Mouse (Mus musculus) layer of hippocampus, adult 9-11 months (tissue): ENCODE measurements around the gene Olfr101.
A peak's percentile ranks its signal among the peaks of the same experiment; 100 is the strongest.

ENCODE experiments used
- DNase-seq: peaks from one replicate; pipeline ENCODE4 v3.0.0; 2022

Olfr101 gene

DNA sequence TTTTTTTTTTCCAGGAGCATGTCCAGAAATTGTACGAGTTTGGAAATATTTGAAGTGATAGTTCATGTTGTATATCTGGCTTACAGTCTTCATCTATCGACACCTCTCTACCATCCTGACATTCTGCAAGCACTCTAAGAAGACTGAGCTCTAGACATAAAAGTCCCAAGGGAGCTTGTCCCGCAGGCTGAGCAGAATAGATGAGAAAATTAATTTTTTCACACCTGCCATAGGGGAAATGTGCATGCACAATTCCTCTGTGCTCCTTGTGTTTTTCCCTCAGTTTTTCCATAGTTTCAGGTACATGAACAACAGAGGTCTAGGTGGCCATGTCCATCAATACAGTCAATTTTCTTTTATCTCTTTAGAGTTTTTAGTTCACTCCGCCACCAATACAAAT, at the start of gene Olfr101:
Gene Olfr101 (minus strand): TSS at position 101 of the 400 bp plus-strand sequence.
- no peak for DNase-seq

DNA sequence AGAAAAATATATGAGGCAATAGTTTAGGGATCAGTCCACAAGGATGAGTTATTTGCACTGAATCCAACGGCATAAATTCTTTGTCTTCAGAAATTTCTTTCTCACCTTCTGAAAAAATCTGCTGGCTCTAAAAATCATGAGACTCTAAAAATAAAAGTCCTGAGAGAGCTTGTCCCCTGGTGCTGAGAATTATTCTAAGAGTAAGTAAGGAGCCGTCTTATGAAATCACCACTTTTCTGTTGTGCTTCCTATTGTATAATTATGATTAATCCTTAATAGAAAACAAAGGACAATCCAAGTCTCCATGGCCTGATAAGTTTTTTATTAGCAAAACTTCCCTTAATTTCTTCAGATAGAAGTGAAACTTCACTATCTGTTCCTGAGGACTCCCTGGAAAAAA, 35.5 kb upstream of the Olfr101 start, which contains the start of gene Olfr103:
Gene Olfr103 (minus strand): TSS at position 101 of the 400 bp plus-strand sequence.
- no peak for DNase-seq

DNA sequence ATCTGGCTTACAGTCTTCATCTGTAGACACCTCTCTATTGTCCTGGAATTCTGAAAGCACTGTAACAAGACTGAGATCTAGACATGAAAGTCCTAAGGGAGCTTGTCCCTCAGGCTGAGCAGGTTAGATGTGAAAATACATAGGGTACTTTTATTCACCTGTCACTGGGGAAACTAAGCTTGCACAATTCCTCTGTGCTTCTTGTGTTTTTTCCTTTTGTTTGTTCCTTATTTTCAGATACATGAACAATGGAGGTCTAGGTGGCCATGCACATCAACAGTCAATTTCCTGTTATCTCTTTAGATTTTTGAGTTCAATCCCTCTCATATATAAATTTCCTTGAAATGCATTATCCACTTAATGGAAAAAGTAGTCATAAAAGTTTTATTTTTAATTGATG, 12.8 kb upstream of the Olfr101 start, which contains the start of gene Olfr102:
Gene Olfr102 (minus strand): TSS at position 101 of the 400 bp plus-strand sequence.
- no peak for DNase-seq

DNA sequence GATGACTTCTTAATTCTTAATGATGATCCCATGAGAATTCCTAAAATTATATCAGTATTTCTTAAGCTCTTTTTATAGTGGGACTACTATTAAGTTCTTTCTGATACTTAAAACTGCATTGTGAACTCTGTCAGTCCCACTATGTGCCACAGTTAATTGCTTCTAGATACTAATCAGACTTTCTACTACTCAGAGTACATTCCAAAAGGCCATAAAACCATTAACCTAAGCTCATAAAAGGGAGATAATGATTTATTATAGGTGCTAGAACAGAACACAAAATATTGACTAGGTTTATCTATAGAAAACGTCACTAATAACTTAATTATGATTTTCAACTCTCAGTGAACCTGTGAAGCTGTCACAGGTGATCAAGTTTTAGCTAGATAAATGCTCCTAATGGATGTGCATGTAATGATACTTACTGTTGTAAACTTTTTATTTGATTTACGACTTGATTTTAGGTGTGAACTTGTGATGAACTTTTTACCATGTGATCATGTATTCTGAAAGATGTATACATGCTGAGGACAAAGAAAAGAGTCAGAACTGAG, 6.1 kb upstream of the Olfr101 start:
- no peak for DNase-seq

DNA sequence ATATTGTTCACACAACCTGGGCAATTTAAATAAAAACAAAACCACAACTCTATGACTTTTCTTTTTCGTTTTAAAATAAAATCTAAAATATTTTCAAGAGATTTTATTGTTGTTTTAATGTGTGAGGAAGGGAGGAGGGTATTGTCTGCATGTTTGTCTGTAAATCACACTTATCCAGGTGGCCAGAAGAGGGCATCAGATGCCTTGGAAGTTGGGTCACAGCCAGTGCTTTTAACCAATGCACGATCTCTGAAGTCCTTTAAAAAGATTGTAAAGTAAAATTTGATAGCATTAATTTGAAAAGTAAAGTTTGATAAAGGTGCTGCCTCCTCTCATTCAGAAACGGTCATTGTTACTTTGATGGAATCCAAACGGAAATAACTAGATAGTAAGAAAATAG, 4.4 kb upstream of the Olfr101 start:
- DNase-seq: no peak

DNA sequence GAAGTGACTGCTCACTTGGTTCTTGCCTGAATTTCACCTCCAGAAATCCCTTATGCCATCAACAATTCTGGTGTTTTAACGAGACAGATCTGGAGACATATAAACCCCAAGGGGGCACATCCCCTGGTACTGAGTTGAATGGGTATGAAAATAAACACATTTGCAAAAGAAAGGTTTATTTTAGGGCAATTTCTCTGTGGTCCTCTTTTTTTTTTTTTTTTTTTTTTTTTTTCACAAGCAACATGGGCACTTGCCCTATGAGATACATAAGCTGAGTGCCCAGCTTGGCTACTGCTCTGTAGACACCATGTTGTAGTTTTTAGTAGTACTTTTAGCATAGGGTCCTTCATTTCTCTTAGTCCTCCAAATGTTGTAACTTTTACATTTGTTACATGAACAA, 20.8 kb downstream of the Olfr101 start, which contains the start of gene Olfr99:
Gene Olfr99 (minus strand): TSS at position 101 of the 400 bp plus-strand sequence.
- DNase-seq: no peak

DNA sequence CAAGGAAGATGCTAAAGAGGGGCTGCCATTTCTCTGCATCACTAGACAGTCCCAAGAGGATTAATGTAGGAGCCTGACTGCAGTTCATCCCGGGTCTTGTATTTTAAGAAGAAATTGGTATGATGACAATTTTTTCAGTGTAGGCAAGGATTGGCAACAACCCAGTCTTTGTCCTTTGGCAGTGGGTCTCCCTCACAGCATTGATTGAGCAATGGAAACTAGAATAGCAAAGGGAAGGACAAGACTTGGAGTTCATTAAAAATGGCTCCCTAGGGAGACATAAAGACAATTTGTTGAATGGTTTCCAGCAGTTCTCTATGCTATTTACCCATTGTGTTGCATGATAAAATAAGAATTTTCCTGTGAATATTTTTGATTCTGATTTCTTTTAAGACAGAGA, 23.8 kb downstream of the Olfr101 start:
- DNase-seq: no peak

DNA sequence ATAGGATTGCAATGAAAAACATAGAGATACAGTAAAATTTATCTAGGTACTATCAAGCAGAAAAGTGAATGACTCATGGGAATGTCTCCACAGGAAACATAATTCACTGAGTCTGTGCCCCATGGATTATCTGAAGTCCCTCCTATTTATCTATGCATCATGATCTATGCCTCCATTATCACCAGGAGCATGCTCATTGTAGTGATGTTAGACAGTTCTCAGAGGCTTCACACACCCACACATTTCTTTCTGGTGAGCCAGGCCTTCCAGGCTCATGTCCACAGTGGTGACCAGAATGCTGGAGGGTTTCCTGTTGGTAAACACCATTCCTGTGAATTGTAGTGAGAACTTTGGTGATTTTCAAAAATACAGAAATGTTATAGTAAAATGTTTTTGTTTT, 27.5 kb downstream of the Olfr101 start:
- DNase-seq: no peak

DNA sequence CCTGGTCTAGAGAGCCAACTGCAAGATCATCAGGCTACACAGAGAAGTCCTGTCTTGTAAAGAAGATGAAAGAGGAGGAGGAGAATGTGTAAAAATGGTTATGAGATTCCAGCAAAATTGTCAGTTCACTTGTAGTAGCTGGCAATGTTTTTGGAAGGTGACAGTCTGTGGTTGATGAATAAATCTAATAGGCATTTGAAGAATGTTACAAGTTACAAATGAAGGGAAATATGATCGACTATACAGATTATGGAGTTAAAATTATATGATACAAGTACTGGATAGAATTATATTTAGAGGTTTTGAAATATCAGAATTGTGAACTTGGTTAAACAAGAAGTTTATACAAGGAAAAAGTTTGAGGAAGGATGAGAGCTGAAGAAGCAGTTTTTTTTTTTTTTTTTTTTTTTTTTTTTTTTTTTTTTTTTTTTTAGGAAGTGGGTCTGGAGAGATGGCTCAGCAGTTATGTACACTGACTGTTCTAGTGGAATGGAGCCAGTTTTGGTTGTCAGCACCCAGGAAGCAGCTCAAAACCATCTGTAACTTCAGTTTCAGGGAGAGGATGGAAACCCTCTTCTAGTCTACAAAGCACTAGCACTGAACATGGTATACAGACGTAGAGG, 28.4 kb downstream of the Olfr101 start:
- no peak for DNase-seq

DNA sequence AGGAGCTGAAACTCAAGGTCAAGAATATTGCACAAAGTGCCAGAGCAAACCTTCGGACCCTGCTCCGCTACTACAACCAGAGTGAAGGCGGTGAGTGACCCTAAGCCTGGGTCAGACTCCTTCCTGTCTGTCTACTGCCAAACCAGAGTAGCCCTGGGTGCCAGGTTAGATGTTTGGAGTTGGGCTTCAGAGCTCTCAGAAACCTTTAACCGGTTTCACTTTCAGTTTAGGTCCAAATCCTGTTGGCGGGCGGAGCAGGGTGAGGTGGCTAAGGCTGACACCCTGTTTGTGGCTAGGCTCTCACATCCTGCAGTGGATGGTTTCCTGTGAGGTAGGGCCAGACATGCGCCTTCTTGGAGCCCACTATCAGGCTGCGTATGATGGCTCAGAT, 33.4 kb downstream of the Olfr101 start:
- DNase-seq: peak; percentile 20

DNA sequence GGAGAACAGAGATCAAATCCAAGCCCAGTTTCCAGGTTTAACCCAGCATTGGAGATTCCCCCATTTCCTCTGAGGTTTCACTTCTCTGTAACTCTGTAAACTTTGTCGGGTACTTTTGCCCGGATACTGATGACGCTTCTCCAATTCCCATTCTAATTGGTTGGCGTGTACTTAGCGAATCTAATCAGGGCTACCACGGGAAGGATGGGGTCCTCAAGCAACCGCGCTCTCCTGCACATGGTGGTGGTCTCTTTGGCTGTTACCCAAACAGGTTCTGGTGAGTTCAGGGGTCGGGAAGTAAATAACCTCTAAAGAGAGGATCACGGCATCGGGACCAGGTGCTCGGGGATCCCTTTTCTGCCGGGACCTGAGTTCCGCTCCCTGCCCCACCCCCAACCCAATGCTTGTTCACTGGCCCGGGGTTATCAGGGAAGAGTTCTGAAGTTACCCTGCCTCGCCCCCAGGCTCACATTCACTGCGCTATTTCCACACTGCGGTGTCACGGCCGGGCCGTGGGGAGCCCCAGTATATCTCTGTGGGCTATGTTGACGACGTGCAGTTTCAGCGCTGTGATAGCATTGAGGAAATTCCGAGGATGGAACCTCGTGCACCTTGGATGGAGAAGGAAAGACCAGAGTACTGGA, 33.9 kb downstream of the Olfr101 start, which contains the start of gene H2-M3:
Gene H2-M3 (plus strand): TSS at position 163 of the 644 bp plus-strand sequence.
- peak; percentile 91 for DNase-seq

DNA sequence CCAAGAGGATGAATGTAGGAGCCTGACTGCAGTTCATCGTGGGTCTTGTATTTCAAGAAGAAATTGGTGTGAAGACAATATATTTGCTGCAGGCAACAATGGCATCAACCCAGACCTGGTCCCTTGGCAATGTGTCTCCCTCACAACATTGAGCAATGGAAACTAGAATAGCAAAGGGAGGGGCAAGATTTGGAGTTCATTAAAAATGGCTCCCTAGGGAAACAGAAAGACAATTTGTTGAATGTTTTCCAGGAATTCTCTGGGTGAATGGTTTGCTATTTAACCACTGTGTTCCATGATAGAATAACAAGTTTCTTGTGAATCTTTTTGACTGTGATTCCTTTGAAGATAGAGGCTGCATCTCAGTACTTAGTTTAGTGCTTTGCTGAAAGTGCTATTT, 40.5 kb downstream of the Olfr101 start, which contains the start of gene Olfr98:
Gene Olfr98 (minus strand): TSS at position 124 of the 400 bp plus-strand sequence.
- no peak for DNase-seq

DNA sequence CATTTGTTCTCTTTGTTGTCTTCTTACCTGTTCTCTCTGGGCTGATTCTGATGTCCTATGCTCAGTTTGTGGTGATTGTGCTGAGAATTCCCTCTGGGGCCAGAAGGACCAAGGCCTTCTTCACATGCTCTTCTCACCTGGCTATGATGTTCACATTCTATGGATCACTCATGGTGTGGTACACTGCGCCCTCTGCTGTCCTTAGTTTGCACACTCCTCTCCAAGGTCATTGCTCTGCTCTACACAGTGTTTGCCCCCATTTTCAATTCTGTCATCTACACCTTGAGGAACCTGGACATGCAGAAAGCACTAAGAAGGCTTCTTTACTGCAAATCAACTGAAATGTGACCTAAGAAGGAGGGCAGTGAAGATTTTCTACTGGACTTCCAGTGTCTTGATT, 53.6 kb downstream of the Olfr101 start:
- peak; percentile 4 for DNase-seq

DNA sequence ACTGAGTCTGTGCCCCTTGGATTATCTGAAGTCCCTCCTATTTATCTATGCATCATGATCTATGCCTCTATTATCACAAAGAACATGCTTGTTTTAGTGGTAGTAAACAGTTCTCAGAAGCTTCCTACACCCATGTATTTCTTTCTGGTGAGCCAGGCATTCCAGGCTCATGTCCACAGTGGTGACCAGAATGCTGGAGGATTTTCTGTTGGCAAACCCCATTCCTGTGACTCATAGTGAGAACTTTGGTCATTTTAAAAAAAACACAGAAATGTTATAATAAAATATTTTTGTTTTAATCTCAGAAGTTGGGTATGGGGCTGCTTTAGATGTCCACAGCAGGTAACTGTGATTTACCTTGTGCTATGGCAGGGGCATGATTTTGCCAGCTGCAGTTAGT, 54.7 kb downstream of the Olfr101 start:
- no peak for DNase-seq
